Mouse (Mus musculus) spleen, adult 2 months (tissue): ENCODE data around the gene Atoh8.

Experiments used
- CTCF ChIP-seq: fragments of 200-500 bp; IDR thresholded peaks from 2 replicates; pipeline ENCODE4 v1.5.1; 2011; ENCODE audit warnings: mild to moderate bottlenecking, inconsistent platforms; ENCODE audit not compliant: insufficient read depth, insufficient read length, insufficient replicate concordance; ENCODE audit errors: extremely low read depth
- POLR2A ChIP-seq: fragments of 200-500 bp; IDR thresholded peaks from 2 replicates; pipeline ENCODE4 v1.6.1; 2011; ENCODE audit warnings: low read depth, low read length, inconsistent platforms

GRCm38 (mm10) chr6:72160991-72161390 is 74.4 kb downstream of the Atoh8 start:
- TF ChIP-seq POLR2A = no peak
- no peak for TF ChIP-seq CTCF
